Mouse (Mus musculus) cortical plate, adult 2 months (tissue): Measurements from ENCODE around the gene Casz1. TPM values are rescaled to one million over a fixed set of nuclear protein-coding genes. Genes with fewer than 3 reads are reported as not detected.

Experiments used
- H3K27ac ChIP-seq: fragments of 200-500 bp; 2 replicates; pipeline ENCODE4 v1.5.1; 2012; ENCODE audit warnings: low read length, control low read depth, inconsistent platforms; ENCODE audit not compliant: insufficient read depth
- H3K4me1 ChIP-seq: fragments of 200-500 bp; 2 replicates; pipeline ENCODE4 v1.6.1; 2011; ENCODE audit warnings: low read length; ENCODE audit not compliant: control insufficient read depth, insufficient read depth
- H3K4me3 ChIP-seq: fragments of 200-500 bp; 2 replicates; pipeline ENCODE4 v1.5.1; 2011; ENCODE audit warnings: mild to moderate bottlenecking, low read length, control low read depth; ENCODE audit not compliant: insufficient read depth
- CTCF ChIP-seq: fragments of 200-500 bp; IDR thresholded peaks from 2 replicates; pipeline ENCODE4 v1.5.1; 2011; ENCODE audit warnings: mild to moderate bottlenecking, control low read depth, low read length; ENCODE audit not compliant: insufficient read depth; ENCODE audit errors: extremely low read depth
- POLR2A ChIP-seq: fragments of 200-500 bp; IDR thresholded peaks from 2 replicates; pipeline ENCODE4 v1.6.1; 2011; ENCODE audit warnings: mild to moderate bottlenecking, low read length, control low read depth; ENCODE audit not compliant: insufficient read depth; ENCODE audit errors: extremely low read depth
- polyA plus RNA-seq: library from polyadenylated mRNA; depleted of rRNA; stranded (reverse); fragments of >200 nt; gene quantifications from 2 replicates; pipeline ENCODE4 v1.2.3, GENCODE M21; 2012

The Casz1 gene
- polyA plus RNA-seq, 1 experiment = 0.69 TPM

DNA sequence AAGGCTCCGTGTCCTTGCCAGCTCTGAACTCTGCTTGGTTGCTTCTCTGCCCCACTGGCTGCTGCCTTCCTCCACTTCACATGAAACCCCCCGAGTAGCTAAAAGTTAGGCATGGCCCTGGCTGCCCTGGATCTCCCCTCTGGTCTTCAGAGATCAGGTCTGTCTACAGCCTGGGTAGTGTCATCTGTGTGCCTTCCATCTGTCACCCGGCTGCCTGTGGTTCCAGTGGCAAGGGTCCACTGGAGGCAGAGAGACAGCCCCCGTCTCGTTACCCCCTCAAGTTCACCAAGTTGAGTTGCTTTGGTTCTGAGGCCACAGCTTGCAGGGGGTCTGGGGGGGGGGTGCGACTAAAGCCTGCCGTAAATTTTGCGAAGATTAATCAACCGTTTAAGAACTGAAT, 6.5 kb downstream of the Casz1 start:
- H3K4me3 ChIP-seq = no peak overlapping the region
- H3K27ac ChIP-seq = no peak overlapping the region
- H3K4me1 ChIP-seq = no peaks in the 10 kb centered on the region
- TF ChIP-seq CTCF (no peak), POLR2A (no peak)

DNA sequence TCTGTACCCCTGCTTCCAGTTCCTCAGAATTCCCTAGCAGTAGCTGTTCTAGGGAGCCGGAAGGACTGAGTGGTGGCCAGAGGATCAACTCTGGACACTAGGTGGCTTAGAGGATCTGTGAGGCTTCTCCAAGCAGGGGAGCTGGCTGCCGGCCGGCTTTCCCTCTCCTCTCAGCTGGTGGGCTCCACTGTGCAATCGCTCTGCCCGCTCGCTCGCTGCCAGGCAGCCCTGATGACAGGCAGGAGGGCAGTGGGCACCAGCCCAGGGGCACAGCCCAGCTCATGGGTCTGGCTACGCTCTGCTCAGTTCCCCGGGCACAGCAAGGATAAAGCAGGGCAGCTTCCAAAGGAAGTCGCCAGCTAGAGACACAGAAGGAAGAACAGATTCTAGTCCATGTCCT, 7.7 kb downstream of the Casz1 start:
- no peaks in the 10 kb centered on the region for H3K4me1 ChIP-seq
- H3K27ac ChIP-seq = no peak overlapping the region
- H3K4me3 ChIP-seq = no peak overlapping the region
- TF ChIP-seq POLR2A = no peak
- peak; percentile 15; the same call in 1 of the 2 replicates for TF ChIP-seq CTCF

DNA sequence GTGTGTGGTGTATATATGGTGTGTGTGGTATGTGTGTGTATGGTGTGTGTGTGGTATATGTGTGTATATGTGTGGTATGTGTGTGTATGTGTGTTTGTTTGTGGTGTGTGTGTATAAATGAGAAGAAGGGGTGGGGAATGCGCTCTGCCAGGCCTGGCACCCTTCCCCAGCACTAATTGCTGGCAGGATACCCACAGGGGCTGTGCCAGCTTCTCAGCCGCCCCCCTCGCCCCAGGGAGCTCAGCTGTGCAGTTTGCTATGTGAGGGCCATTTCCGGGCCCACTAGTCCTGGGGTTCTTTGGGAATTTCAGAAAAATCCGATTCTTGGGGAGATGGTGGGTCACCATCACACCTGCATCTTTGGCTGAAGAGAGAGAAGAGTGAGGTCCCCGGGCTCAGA, 9.0 kb downstream of the Casz1 start:
- TF ChIP-seq POLR2A = no peak
- TF ChIP-seq CTCF = no peak
- Histone ChIP-seq H3K4me1 (no peaks in the 10 kb centered on the region), H3K4me3 (no peak overlapping the region), H3K27ac (no peak overlapping the region)

DNA sequence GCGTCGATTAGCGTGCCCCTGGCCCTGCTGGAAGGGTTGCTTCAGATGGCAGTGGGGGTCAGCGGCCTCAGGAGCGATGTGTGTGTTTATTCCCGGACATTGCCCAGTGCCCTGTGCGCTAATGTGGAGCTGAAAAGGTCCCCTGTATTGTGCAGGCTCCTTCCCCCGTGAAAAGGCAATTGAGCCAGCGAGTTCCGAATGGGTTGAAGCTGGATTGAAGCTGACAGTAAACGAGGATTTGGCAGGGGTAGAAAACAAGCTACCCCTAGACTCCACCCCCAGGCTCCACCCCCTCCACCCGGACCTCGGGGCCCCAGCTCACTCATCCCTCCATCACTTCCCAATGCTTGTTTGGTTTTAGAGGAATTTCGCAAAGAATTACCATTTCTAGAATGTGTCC, 12.3 kb downstream of the Casz1 start:
- H3K4me3 ChIP-seq = no peak overlapping the region
- TF ChIP-seq CTCF (no peak), POLR2A (no peak)
- H3K27ac ChIP-seq = no peak overlapping the region
- no peaks in the 10 kb centered on the region for H3K4me1 ChIP-seq

DNA sequence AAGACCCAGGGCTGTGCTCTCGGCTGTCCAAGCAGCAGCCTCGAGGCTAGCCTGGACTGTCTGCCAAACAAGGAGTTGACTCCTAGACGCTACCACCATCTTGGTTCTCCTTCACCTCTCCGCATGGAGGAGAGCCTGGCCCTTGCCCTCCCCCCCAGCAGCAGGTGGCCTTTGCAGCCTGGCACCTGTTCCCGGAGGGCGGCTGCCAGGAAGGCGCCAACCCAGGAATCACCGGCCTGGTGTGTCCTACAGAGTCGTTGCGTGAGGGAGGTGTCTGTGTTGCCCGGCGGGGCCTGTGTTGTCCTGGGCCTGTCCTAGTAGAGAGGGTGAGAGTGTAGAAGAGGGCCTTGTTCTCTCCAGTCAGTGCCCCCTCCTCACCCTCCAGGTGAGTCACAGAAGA, 13.9 kb downstream of the Casz1 start:
- TF ChIP-seq CTCF = no peak
- no peak for TF ChIP-seq POLR2A
- Histone ChIP-seq H3K27ac (no peak overlapping the region), H3K4me3 (no peak overlapping the region), H3K4me1 (no peaks in the 10 kb centered on the region)

DNA sequence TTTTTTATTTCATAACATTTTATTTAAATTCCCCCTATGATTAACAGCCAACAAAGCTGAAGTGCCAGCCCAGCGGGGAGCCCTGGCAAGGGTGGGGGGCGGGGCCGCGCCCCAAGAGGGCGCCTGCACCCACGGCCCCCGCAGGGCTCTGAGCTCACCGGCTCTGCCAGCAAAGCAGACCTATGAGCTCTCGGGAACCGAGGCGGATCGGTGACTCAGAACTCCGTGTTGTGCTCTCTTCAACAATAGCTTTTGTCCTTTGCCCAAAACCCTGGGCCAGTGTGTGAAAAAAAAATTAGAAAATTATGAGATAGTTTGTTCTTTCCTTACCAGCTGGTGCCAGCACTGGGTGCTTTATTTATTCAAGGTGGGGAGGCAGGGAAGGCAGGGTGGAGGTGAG, 15.9 kb downstream of the Casz1 start:
- TF ChIP-seq POLR2A (no peak), CTCF (no peak)
- H3K4me1 ChIP-seq = no peaks in the 10 kb centered on the region
- H3K27ac ChIP-seq = no peak overlapping the region
- H3K4me3 ChIP-seq = no peak overlapping the region

DNA sequence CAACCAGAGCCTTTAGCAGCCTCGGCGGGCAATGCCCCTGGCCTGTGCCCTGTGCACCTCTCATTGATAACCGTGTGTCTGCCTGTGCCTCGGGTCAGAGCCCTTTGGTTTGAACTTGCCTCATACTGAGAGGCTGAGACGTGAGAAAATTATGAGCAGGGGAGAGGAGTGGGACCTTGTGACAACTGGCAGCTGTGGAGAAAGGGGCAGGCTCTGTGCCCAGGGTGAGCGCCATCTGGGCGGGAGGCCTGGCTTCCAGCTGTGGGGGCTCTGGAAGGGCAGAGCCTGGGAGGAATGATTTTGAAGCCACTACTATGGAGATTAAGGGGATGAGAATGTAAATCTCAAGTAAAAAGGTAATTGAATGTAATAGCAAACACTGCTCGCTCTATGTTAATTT, 19.1 kb downstream of the Casz1 start:
- Histone ChIP-seq H3K4me3 (no peak overlapping the region), H3K27ac (no peak overlapping the region), H3K4me1 (no peaks in the 10 kb centered on the region)
- TF ChIP-seq CTCF = no peak
- no peak for TF ChIP-seq POLR2A

DNA sequence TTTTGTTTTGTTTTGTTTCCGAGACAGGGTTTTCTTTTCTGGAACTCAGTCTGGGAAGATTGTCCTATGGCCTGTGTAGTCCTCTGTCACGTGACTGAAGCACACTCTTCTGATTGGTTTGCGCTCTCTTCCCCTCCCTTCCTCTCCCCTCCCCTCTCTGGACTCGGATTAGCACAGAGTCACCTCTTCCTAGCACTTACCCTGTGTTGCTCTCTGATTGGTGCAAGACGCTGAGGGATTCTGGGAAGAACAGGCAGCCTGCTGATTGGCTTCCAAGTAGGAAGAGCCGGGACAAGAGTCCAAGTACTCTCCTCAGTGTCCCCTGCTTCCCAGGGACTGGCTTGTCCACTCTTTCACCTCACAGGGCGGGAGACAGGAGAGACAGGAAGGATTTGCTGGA, 26.1 kb downstream of the Casz1 start:
- Histone ChIP-seq H3K27ac (no peak overlapping the region), H3K4me1 (no peaks in the 10 kb centered on the region), H3K4me3 (no peak overlapping the region)
- TF ChIP-seq POLR2A = no peak
- no peak for TF ChIP-seq CTCF

DNA sequence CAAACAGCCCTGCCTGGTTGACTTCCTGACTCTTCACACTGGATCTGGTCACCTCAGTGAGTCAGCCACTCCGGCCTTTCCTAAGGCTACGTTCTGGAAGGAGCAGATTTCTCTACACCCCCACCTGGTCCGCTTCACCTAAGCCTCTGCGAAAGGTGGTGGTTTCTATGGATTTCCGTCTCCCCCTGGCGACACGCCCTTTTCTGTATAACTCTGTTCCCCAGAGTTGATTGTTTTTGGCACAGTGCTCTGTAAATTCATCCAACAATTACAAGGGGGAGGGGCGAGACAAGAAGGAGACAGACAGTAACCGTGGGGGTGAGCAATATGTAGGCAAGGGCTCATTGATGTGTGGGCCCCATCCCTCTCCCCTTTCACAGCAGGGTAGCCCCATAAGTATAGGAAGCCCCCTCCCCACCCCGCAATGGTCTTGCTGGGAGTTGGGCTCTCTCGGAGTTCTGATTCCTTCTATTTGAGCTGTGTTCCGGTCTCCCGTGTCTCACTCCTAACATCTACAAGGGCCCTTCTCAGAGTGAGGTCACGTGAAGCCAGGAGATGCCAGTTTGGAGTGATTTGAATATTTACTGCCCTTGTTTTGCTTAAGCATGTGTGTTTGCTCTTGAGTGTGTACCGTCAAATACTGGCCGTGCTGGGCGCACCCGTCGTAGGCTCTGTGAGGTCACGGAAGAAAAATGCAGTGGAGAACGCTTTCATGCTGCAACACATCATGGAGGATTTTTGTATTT, 29.2 kb downstream of the Casz1 start:
- no peak overlapping the region for H3K27ac ChIP-seq
- TF ChIP-seq POLR2A = no peak
- TF ChIP-seq CTCF = no peak
- no peaks in the 10 kb centered on the region for H3K4me1 ChIP-seq
- no peak overlapping the region for H3K4me3 ChIP-seq

DNA sequence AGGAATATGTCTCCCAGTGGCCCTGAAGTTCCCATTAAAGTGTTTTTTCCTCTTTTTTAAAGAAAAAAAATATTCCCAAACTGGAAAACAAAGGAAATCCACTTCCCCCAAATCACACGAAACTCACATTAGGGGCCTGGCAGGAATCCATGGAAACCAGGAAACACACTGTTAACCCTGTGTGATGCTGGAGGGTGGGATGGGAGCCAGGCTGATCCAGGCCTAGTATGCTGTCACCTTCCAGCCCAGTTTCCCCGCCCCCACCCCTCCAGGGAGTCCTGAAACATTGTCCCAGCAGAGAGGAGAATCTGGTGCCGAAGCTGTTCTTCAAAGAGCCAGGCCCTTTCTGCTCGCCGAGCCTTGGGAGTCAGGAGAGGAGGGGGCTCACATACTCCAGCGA, 32.2 kb downstream of the Casz1 start:
- Histone ChIP-seq H3K4me3 (no peak overlapping the region), H3K4me1 (no peaks in the 10 kb centered on the region), H3K27ac (no peak overlapping the region)
- no peak for TF ChIP-seq CTCF
- no peak for TF ChIP-seq POLR2A
